Mouse (Mus musculus): Measurements from ENCODE around the gene Il24.

DNA sequence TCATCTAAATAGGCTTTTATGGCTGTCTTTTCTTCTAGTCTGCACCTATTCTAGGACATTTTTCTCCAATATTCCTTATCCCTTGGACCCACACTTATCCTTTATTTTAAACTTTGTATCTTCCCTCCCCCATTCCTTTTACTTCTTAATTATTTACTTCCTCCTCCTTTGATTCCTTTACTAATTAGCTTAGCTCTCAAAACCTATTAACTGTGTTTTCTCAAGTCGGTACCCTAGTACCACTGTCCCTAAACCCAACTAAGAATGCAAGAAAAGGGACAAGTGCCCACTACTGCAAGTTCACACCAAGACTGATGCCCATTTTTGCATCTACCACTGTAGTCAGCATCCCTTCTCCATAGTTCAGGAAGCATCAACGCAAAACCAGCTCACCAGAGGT lies 31.5 kb downstream of the Il24 start:
- no peak for TF ChIP-seq EP300 (optimal IDR thresholded peaks at IDR 0.05)
- no peak for TF ChIP-seq CTCF (IDR thresholded peaks at IDR 0.05; ENCODE audit: low read depth)
